Comparison of ENCODE assay signal across 8 mouse cellular contexts in genomic region chr9:75441691-75442131, GRCm38 (mm10). TPM values are rescaled to one million over a fixed set of nuclear protein-coding genes. Genes with fewer than 3 reads are reported as not detected.
DNase-seq lines count a peak whose midpoint lies in the region; ATAC-seq lines count a peak whose summit lies in the region.

No protein-coding gene starts in this region.

- ATAC-seq in frontal cortex, adult (ENCODE audit: low TSS enrichment): peak; percentile 76
- ATAC-seq in hindbrain, embryonic 16.5 days: peak; percentile 85
- ATAC-seq in midbrain, embryonic 14.5 days (ENCODE audit: low FRiP score, low TSS enrichment): peak; percentile 83

- H3K9me3 ChIP-seq in hindbrain, embryonic 16.5 days (ENCODE audit: control insufficient read depth, low read length): no peaks in the 10 kb centered on the region
- no peaks in the 10 kb centered on the region for H3K9me3 ChIP-seq in midbrain, embryonic 14.5 days (ENCODE audit: control insufficient read depth, low read length)

- H3K27me3 ChIP-seq in hindbrain, embryonic 16.5 days (replicated peaks; ENCODE audit: control insufficient read depth, insufficient read depth, low read length): no peaks in the 10 kb centered on the region
- H3K27me3 ChIP-seq in midbrain, embryonic 14.5 days (ENCODE audit: control insufficient read depth, insufficient read depth, low read length): no peaks in the 10 kb centered on the region

- peaks cover 7% of the 10 kb centered on the region; the same call in 1 of the 2 replicates for H3K36me3 ChIP-seq in hindbrain, embryonic 16.5 days (ENCODE audit: control insufficient read depth, insufficient read depth, low read length)
- peaks cover 23% of the 10 kb centered on the region for H3K36me3 ChIP-seq in midbrain, embryonic 14.5 days (ENCODE audit: control insufficient read depth, insufficient read depth, low read length)

- WGBS in hindbrain, embryonic 16.5 days: 0% methylated on average over 21 of the region's 31 CpGs
- under 1% methylated on average over 31 of the region's 31 CpGs for WGBS in midbrain, embryonic 14.5 days

- no peak for DNase-seq in frontal cortex, postnatal 10 days (ENCODE audit: low spot score in 2 of 2)
- DNase-seq in thymus, postnatal 14 days: peak; percentile 83
- no peak for DNase-seq in thymus, postnatal 36 days
- no peak for DNase-seq in midbrain, embryonic 14.5 days
- no peak for DNase-seq in cerebellum, adult 11-12 months
- DNase-seq in urinary bladder, postnatal 36 days (ENCODE audit: low spot score in 2 of 2): no peak

- H3K27ac ChIP-seq in hindbrain, embryonic 16.5 days (ENCODE audit: low read depth, low read length): peak overlapping the region; percentile 82
- H3K27ac ChIP-seq in midbrain, embryonic 14.5 days (replicated peaks; ENCODE audit: low read depth, low read length): peak overlapping the region; percentile 85

- H3K4me1 ChIP-seq in hindbrain, embryonic 16.5 days (ENCODE audit: control insufficient read depth, insufficient read depth, low read depth, low read length): peaks cover 12% of the 10 kb centered on the region
- H3K4me1 ChIP-seq in midbrain, embryonic 14.5 days (ENCODE audit: control insufficient read depth, insufficient read depth, low read length): peaks cover 11% of the 10 kb centered on the region

- H3K4me2 ChIP-seq in hindbrain, embryonic 16.5 days (ENCODE audit: low read length): peak overlapping the region; percentile 70
- peak overlapping the region; percentile 68 for H3K4me2 ChIP-seq in midbrain, embryonic 14.5 days (ENCODE audit: low read length)

- H3K4me3 ChIP-seq in hindbrain, embryonic 16.5 days (ENCODE audit: low read length): peak overlapping the region; percentile 81
- peak overlapping the region; percentile 76 for H3K4me3 ChIP-seq in midbrain, embryonic 14.5 days (replicated peaks; ENCODE audit: low read depth, low read length)

- H3K9ac ChIP-seq in hindbrain, embryonic 16.5 days (ENCODE audit: low read depth, low read length): peak overlapping the region; percentile 94
- peak overlapping the region; percentile 89 for H3K9ac ChIP-seq in midbrain, embryonic 14.5 days (replicated peaks; ENCODE audit: low read length)

RNA-seq across cellular contexts. Expression of gene Leo1, which starts 0.4 kb away (rescaled TPM):
- polyA plus RNA-seq in hindbrain, embryonic 16.5 days (2015; fragmentation: Nextera tagmentation; extraction: Ambion mirVana): 42.6 and 43.0 TPM in 2 replicates
- polyA plus RNA-seq in midbrain, embryonic 14.5 days (2014; fragmentation: Nextera tagmentation; extraction: Ambion mirVana): 39.8 and 41.5 TPM in 2 replicates

RNA-seq across cellular contexts. Expression of gene Mapk6, which starts 31.9 kb away (rescaled TPM):
- polyA plus RNA-seq in hindbrain, embryonic 16.5 days (2015; fragmentation: Nextera tagmentation; extraction: Ambion mirVana): 142 and 147 TPM in 2 replicates
- polyA plus RNA-seq in midbrain, embryonic 14.5 days (2014; fragmentation: Nextera tagmentation; extraction: Ambion mirVana): 155 and 208 TPM in 2 replicates
